Mouse (Mus musculus): ENCODE results near the gene 1700088E04Rik.

DNA sequence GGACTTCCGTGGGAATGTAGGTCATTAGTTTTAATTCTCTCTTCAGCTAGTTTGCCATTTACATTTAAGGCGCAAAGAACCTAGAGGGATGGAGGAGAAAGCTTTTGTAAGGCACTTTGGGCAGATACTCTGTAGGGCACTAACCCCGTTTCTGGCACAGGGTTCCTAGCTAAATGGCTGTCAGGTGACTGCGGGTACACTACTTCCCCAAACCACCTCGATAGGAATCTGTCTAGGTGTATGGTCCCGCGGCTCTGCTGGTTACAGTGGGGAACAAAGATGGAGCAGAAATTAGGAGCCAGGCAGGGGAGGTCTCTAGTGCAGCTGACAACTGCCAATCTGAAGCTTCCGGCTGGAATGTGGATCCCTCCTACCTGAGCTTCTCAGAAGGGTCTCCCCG lies 31.0 kb downstream of the 1700088E04Rik start:
- TF ChIP-seq CTCF (IDR thresholded peaks at IDR 0.05) (no peak), EP300 (IDR thresholded peaks at IDR 0.05) (no peak)
